Mouse (Mus musculus) G1E (cell line): Measurements from ENCODE around the gene Slc17a8.

Experiments
- CTCF ChIP-seq: IDR thresholded peaks from 2 replicates; pipeline ENCODE4 v1.5.1; 2012; ENCODE audit warnings: low read depth, low read length, inconsistent platforms, mixed read lengths
- GATA1 ChIP-seq: IDR thresholded peaks from 2 replicates; pipeline ENCODE4 v1.6.1; 2012; ENCODE audit warnings: borderline replicate concordance, low read length, inconsistent platforms, mixed read lengths
- GATA2 ChIP-seq: IDR thresholded peaks from 2 replicates; pipeline ENCODE4 v1.6.1; 2012; ENCODE audit warnings: low read depth, low read length, inconsistent platforms, borderline replicate concordance
- POLR2AphosphoS5 ChIP-seq: IDR thresholded peaks from 2 replicates; pipeline ENCODE4 v1.6.1; 2012; ENCODE audit warnings: low read depth, low read length, inconsistent platforms; ENCODE audit not compliant: insufficient replicate concordance

GRCm38 (mm10) chr10:89527054-89527453 lies 94.0 kb downstream of the Slc17a8 start:
- TF ChIP-seq CTCF (no peak), POLR2AphosphoS5 (no peak), GATA1 (no peak), GATA2 (no peak)
